Mouse (Mus musculus): ENCODE data around the gene Arl8b. TPM values are rescaled to one million over a fixed set of nuclear protein-coding genes. Genes with fewer than 3 reads are reported as not detected.

Arl8b gene
- total RNA-seq (2014; rRNA removed; ENCODE audit: low replicate concordance) (42.7 and 47.0 TPM in 2 replicates), polyA plus RNA-seq (2015; fragmentation: Nextera tagmentation; extraction: Ambion mirVana) (52.7 and 54.7 TPM in 2 replicates)

DNA sequence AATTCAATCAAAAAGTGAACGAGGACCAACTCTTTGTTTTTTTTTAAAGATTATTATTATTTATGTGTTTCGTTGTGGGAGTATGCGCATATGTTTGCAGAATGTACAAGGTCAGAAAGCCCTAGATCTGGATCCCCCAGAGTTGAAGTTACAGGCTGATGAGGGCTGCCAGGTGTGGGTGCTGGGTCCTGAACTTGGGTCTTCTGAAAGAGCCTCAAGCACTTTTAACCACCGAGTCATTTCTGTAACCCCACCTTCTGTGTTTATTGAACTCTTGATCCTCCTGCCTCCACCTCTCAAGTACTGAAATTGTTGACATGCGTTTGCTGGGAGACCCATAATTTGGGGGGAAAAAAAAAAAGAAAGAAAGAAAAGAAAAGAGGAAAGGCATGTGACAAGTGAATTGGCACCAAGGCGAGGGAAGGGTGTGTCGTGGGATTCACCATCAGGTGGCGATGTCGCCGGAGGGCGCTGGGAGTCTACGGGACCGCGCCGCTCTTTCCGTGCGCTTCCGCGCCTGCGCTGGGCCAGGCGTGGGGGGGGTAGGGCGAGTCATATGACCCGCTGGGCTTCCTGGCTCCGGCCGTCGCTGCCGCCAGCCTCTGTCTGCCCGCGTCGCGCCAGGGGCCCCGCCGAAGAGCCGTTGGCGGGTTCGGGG, at the start of gene Arl8b:
TSS of gene Arl8b (plus strand) at position 574 of the 658 bp plus-strand sequence.
- 11% methylated on average over 34 of the region's 36 CpGs for WGBS
- DNase-seq (ENCODE audit: low spot score), result peak; percentile 91
- H3K4me2 ChIP-seq (ENCODE audit: low read depth, low read length), result peak within 1 kb of the TSS; percentile 86

DNA sequence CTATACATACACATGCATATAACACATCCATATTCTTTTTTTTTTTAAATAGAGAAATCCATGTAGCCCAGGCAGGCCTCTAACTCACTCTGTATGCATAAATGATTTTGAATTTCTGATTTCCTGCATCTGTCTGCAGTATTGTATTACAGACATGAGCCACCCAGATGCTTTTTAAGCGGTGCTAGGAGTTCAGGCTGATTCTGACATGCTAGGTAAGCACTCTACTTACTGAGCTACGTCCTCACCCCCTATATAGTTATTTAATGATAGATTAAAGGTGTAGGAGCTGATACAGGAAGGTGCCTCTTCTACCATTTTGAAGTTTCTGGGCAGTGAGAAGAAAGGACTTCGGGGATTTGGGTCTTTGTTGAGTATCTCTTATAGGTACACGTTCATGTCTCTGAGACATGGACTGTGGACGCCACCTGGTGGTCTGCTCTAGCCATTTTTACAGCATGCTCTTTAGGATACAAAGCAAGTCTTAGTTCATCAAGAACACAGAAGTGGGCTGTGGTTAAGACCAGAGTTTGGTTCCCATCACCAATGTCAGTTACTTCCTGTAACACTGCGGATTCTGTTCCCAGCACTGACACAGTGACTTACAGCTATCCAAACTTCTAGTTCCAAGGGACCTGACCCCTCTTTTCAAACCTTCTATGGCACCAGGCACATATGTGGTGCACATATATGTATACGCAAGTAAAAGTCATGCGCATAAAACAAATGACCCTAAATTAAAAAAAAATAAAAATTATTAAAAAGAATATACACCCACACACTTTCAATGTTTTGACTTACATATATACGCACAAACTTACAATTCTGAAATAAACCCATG, 46.8 kb upstream of the Arl8b start:
- 0 out of 2 replicates have a peak, but pooled peaks have one; percentile 47 for ATAC-seq (ENCODE audit: insufficient read depth, low read depth)
- 51% methylated on average over 9 of the region's 9 CpGs for WGBS
- Histone ChIP-seq H3K27ac (ENCODE audit: low read depth) (no peak overlapping the region), H3K9ac (replicated peaks; ENCODE audit: low read depth, low read length) (no peak overlapping the region), H3K4me2 (ENCODE audit: low read depth, low read length) (no peak overlapping the region), H3K9me3 (replicated peaks; ENCODE audit: control insufficient read depth, low read length) (no peaks in the 10 kb centered on the region), H3K36me3 (replicated peaks; ENCODE audit: control insufficient read depth, insufficient read depth, low read length) (no peaks in the 10 kb centered on the region), H3K27me3 (ENCODE audit: control insufficient read depth, insufficient read depth, low read length) (no peaks in the 10 kb centered on the region), H3K4me1 (ENCODE audit: control insufficient read depth, insufficient read depth) (no peaks in the 10 kb centered on the region), H3K4me3 (ENCODE audit: low read depth, low read length) (no peak overlapping the region)
- peak; percentile 78 for TF ChIP-seq CTCF (IDR thresholded peaks at IDR 0.05; ENCODE audit: low read depth)
- TF ChIP-seq EP300 (IDR thresholded peaks at IDR 0.05; ENCODE audit: low read depth), result no peak
- peak; percentile 58 for DNase-seq (ENCODE audit: low spot score)

More for the DNA sequence above, at the start of gene Arl8b:
- Histone ChIP-seq H3K36me3 (replicated peaks; ENCODE audit: control insufficient read depth, insufficient read depth, low read length) (no peaks in the 10 kb centered on the region), H3K9ac (replicated peaks; ENCODE audit: low read depth, low read length) (peak within 1 kb of the TSS; percentile 90), H3K9me3 (replicated peaks; ENCODE audit: control insufficient read depth, low read length) (no peaks in the 10 kb centered on the region), H3K27ac (ENCODE audit: low read depth) (peak within 1 kb of the TSS; percentile 85), H3K4me1 (ENCODE audit: control insufficient read depth, insufficient read depth) (peaks cover 20% of the 10 kb centered on the region), H3K27me3 (ENCODE audit: control insufficient read depth, insufficient read depth, low read length) (no peaks in the 10 kb centered on the region), H3K4me3 (ENCODE audit: low read depth, low read length) (peak within 1 kb of the TSS; percentile 82)
- TF ChIP-seq EP300 (IDR thresholded peaks at IDR 0.05; ENCODE audit: low read depth) (peak; percentile 65), CTCF (IDR thresholded peaks at IDR 0.05; ENCODE audit: low read depth) (peak; percentile 95)
- ATAC-seq (ENCODE audit: insufficient read depth, low read depth), result peak; percentile 95

DNA sequence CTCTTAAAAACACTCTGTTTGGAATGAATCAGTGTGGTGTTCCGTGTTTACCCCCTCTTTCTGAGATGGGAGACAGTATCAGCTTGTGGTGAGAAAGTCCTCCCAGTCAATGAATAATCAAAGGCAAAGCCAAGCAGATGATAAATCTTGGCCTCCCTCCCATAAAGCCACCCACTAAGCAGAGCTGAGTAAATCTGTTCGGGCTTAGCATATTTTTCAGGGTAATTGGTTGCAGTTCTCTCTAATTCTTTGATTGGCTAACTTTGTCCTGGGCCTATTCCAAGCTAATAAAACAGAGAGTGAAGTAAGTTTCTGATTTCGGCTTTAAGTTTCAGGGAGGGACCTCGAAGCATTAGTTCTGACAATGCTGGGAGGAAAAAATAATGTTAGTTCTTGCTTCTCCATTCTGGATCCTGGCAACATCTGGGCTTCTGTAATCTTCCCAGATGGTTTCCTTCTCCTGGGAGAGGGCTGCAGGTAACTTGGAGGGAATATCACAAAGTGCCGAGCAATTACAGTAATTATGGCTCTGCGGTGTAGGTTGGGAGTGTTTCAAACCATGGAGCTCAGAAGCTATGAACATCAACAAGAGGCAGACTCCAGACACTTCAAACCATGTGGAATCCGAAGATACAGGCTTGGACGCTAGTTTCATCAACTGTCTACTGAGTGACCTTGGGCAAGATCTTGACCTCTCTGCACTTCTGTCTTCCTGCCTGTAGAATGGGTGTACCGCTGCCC, 44.3 kb upstream of the Arl8b start:
- Histone ChIP-seq H3K27ac (ENCODE audit: low read depth) (no peak overlapping the region), H3K4me3 (ENCODE audit: low read depth, low read length) (no peak overlapping the region), H3K27me3 (ENCODE audit: control insufficient read depth, insufficient read depth, low read length) (no peaks in the 10 kb centered on the region), H3K4me1 (ENCODE audit: control insufficient read depth, insufficient read depth) (no peaks in the 10 kb centered on the region), H3K36me3 (replicated peaks; ENCODE audit: control insufficient read depth, insufficient read depth, low read length) (no peaks in the 10 kb centered on the region), H3K9me3 (replicated peaks; ENCODE audit: control insufficient read depth, low read length) (no peaks in the 10 kb centered on the region), H3K4me2 (ENCODE audit: low read depth, low read length) (no peak overlapping the region), H3K9ac (replicated peaks; ENCODE audit: low read depth, low read length) (no peak overlapping the region)
- no peak for ATAC-seq (ENCODE audit: insufficient read depth, low read depth)
- TF ChIP-seq EP300 (IDR thresholded peaks at IDR 0.05; ENCODE audit: low read depth) (no peak), CTCF (IDR thresholded peaks at IDR 0.05; ENCODE audit: low read depth) (no peak)
- 67% methylated on average over 9 of the region's 9 CpGs for WGBS
- DNase-seq (ENCODE audit: low spot score), result no peak

DNA sequence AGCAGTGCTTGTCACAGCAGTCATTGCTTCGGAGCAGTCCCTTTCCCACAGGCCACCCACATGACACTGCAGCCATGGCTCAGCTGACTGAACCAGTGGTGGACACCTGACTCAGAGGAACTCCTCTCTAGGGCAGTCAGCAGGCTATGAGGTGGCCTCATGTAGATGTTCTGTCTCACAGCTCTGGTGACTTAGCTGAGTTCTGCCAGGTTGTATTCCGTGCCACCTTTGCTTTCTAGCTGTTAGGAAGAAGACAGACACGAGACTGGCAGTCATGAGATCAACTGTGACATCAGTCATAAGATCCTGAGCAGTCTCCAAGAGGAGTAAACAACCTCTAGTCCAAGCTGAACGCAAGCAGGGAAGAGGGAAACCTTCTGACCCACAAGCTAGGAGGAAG, 42.3 kb upstream of the Arl8b start:
- no peak for DNase-seq (ENCODE audit: low spot score)
- Histone ChIP-seq H3K4me3 (ENCODE audit: low read depth, low read length) (no peak overlapping the region), H3K27ac (ENCODE audit: low read depth) (no peak overlapping the region), H3K9me3 (replicated peaks; ENCODE audit: control insufficient read depth, low read length) (no peaks in the 10 kb centered on the region), H3K36me3 (replicated peaks; ENCODE audit: control insufficient read depth, insufficient read depth, low read length) (no peaks in the 10 kb centered on the region), H3K9ac (replicated peaks; ENCODE audit: low read depth, low read length) (no peak overlapping the region), H3K4me1 (ENCODE audit: control insufficient read depth, insufficient read depth) (no peaks in the 10 kb centered on the region), H3K4me2 (ENCODE audit: low read depth, low read length) (no peak overlapping the region), H3K27me3 (ENCODE audit: control insufficient read depth, insufficient read depth, low read length) (no peaks in the 10 kb centered on the region)
- WGBS, result 56% methylated on average over 4 of the region's 4 CpGs
- no peak for TF ChIP-seq EP300 (IDR thresholded peaks at IDR 0.05; ENCODE audit: low read depth)
- TF ChIP-seq CTCF (IDR thresholded peaks at IDR 0.05; ENCODE audit: low read depth), result no peak
- ATAC-seq (ENCODE audit: insufficient read depth, low read depth), result no peak

DNA sequence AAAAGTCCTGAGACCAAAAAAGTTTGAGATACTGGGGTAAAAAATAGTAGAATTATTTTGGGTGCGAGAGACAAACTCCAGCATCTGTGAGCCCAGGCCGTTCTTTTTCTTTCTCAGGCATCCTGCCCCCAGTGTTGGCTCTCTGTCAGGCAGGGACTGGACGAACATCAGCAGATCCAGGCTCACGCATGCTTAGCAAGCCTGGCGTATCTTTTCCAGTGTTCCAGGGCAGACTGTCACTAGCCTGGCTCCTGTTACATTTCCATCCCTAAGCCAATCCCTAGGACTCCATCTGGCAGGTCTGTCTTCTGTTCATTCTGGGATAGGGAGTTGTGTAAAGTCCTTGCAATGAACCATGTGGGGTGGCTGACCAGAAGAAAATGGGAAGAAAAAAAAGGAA, 39.2 kb upstream of the Arl8b start:
- Histone ChIP-seq H3K9me3 (replicated peaks; ENCODE audit: control insufficient read depth, low read length) (no peaks in the 10 kb centered on the region), H3K27me3 (ENCODE audit: control insufficient read depth, insufficient read depth, low read length) (no peaks in the 10 kb centered on the region), H3K4me2 (ENCODE audit: low read depth, low read length) (no peak overlapping the region), H3K27ac (ENCODE audit: low read depth) (no peak overlapping the region), H3K4me1 (ENCODE audit: control insufficient read depth, insufficient read depth) (no peaks in the 10 kb centered on the region), H3K4me3 (ENCODE audit: low read depth, low read length) (no peak overlapping the region), H3K36me3 (replicated peaks; ENCODE audit: control insufficient read depth, insufficient read depth, low read length) (no peaks in the 10 kb centered on the region), H3K9ac (replicated peaks; ENCODE audit: low read depth, low read length) (no peak overlapping the region)
- ATAC-seq (ENCODE audit: insufficient read depth, low read depth) (0 out of 2 replicates have a peak, but pooled peaks have one; percentile 36), DNase-seq (ENCODE audit: low spot score) (no peak)
- 53% methylated on average over 5 of the region's 5 CpGs for WGBS
- TF ChIP-seq CTCF (IDR thresholded peaks at IDR 0.05; ENCODE audit: low read depth) (no peak), EP300 (IDR thresholded peaks at IDR 0.05; ENCODE audit: low read depth) (no peak)

Measured in heart, postnatal 0 days (tissue).